Mouse (Mus musculus) spleen, adult 2 months (tissue): Measurements from ENCODE around the gene Gm20388. TPM values are rescaled to one million over a fixed set of nuclear protein-coding genes. Genes with fewer than 3 reads are reported as not detected.

ENCODE experiments used
- DNase-seq, 2 experiments: peaks; one replicate each; pipeline versions ENCODE4 v3.0.0 to v3.0.0-alpha.2; 2012 to 2021; ENCODE audit warnings: low spot score in 2 of 2, low read depth in 1 of 2
- H3K27ac ChIP-seq: fragments of 200-500 bp; 2 replicates; pipeline ENCODE4 v1.5.1; 2012; ENCODE audit warnings: low read length, inconsistent platforms; ENCODE audit not compliant: insufficient read depth
- H3K27me3 ChIP-seq: fragments of 200-500 bp; 2 replicates; pipeline ENCODE4 v1.6.1; 2012; ENCODE audit warnings: mild to moderate bottlenecking, moderate library complexity, low read length, inconsistent platforms; ENCODE audit not compliant: control insufficient read depth, insufficient read depth
- H3K36me3 ChIP-seq: fragments of 200-500 bp; 2 replicates; pipeline ENCODE4 v1.6.1; 2012; ENCODE audit warnings: mild to moderate bottlenecking, low read length, inconsistent platforms; ENCODE audit not compliant: control insufficient read depth, insufficient read depth
- H3K4me1 ChIP-seq: fragments of 200-500 bp; 2 replicates; pipeline ENCODE4 v1.6.1; 2011; ENCODE audit warnings: inconsistent platforms; ENCODE audit not compliant: control insufficient read depth, insufficient read depth, insufficient read length
- H3K4me3 ChIP-seq: fragments of 200-500 bp; 2 replicates; pipeline ENCODE4 v1.5.1; 2011; ENCODE audit warnings: mild to moderate bottlenecking, inconsistent platforms; ENCODE audit not compliant: insufficient read depth, insufficient read length; ENCODE audit errors: extremely low read depth
- CTCF ChIP-seq: fragments of 200-500 bp; IDR thresholded peaks from 2 replicates; pipeline ENCODE4 v1.5.1; 2011; ENCODE audit warnings: mild to moderate bottlenecking, inconsistent platforms; ENCODE audit not compliant: insufficient read depth, insufficient read length, insufficient replicate concordance; ENCODE audit errors: extremely low read depth
- POLR2A ChIP-seq: fragments of 200-500 bp; IDR thresholded peaks from 2 replicates; pipeline ENCODE4 v1.6.1; 2011; ENCODE audit warnings: low read depth, low read length, inconsistent platforms
- WGBS: fragments of 180-500 bp; shearing (Covaris S2); methylation state at CpG from one replicate; pipeline ENCODE4 v1.1.7; 2018; 5-methylcytosine and 5-hydroxymethylcytosine counted together
- polyA plus RNA-seq: library from polyadenylated mRNA; depleted of rRNA; stranded (reverse); fragments of >200 nt; gene quantifications from 2 replicates; pipeline ENCODE4 v1.2.3, GENCODE M21; 2012

Gene Gm20388
- polyA plus RNA-seq, 1 experiment: 26.1 TPM

DNA sequence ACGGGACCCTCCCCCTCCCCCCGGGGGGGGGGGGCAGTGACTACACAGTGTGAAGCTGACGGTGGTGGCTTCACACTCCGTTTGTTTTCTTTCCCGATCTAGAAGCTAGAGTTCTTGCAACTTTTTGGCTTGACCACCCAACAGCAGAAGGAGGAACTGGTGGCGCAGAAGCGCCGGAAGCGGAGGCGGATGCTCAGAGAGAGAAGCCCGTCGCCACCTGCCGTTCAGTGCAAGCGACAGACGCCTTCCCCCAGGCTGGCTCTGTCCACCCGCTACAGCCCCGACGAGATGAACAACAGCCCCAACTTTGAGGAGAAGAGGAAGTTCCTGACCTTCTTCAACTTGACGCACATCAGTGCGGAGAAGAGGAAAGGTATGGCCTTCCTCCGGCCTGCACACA lies 661.9 kb downstream of the Gm20388 start:
- peaks cover 86% of the 10 kb centered on the region for H3K36me3 ChIP-seq
- no peaks in the 10 kb centered on the region for H3K27me3 ChIP-seq
- H3K27ac ChIP-seq: peak overlapping the region; percentile 69
- WGBS: 24% methylated on average over 21 of the region's 21 CpGs
- peak; percentile 54 to 80 for DNase-seq
- H3K4me1 ChIP-seq: peaks cover 15% of the 10 kb centered on the region
- H3K4me3 ChIP-seq: no peak overlapping the region
- TF ChIP-seq POLR2A (no peak), CTCF (peak; percentile 62; the same call in 1 of the 2 replicates)

DNA sequence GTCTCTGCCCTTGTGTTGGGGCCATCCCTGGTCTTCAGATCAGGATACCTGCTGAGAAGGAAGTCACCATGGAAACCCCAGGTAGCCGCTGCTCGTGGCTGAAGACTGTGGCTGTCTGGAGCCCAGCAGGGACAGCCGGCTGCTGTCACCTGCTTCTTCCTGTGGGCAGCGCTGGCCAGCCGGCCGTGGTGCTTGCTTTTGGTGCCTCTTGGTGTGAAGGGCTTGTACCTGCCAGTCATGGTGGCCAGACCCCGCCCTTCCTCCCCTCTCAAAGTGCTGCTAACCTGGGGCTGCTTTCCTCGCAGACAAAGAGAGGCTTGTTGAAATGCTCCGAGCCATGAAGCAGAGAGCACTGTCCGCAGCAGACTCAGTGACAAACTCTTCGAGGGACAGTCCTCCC lies 663.2 kb downstream of the Gm20388 start:
- no peaks in the 10 kb centered on the region for H3K27me3 ChIP-seq
- peaks cover 86% of the 10 kb centered on the region for H3K36me3 ChIP-seq
- peaks cover 15% of the 10 kb centered on the region for H3K4me1 ChIP-seq
- TF ChIP-seq POLR2A: no peak
- no peak for TF ChIP-seq CTCF
- 85% methylated on average over 11 of the region's 11 CpGs for WGBS
- DNase-seq: no peak
- H3K4me3 ChIP-seq: no peak overlapping the region
- H3K27ac ChIP-seq: no peak overlapping the region

DNA sequence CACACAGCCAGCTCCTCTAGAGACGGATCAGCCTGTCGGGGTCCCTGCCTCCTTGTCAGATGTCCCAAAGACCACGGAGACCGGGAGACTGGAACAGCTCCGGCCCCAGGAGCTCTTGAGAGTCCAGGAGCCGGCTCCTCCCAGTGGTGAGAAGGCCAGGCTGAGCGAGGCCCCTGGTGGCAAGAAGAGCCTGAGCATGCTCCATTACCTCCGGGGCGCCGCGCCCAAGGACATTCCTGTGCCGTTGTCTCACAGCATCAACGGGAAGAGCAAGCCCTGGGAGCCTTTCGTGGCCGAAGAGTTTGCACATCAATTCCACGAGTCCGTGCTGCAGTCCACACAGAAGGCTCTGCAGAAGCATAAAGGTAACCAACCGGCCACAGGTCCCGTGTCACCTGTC lies 664.3 kb downstream of the Gm20388 start:
- DNase-seq: no peak
- Histone ChIP-seq H3K4me3 (no peak overlapping the region), H3K4me1 (peaks cover 15% of the 10 kb centered on the region), H3K27me3 (no peaks in the 10 kb centered on the region), H3K27ac (no peak overlapping the region), H3K36me3 (peaks cover 84% of the 10 kb centered on the region)
- TF ChIP-seq CTCF (no peak), POLR2A (no peak)
- 96% methylated on average over 19 of the region's 19 CpGs for WGBS

DNA sequence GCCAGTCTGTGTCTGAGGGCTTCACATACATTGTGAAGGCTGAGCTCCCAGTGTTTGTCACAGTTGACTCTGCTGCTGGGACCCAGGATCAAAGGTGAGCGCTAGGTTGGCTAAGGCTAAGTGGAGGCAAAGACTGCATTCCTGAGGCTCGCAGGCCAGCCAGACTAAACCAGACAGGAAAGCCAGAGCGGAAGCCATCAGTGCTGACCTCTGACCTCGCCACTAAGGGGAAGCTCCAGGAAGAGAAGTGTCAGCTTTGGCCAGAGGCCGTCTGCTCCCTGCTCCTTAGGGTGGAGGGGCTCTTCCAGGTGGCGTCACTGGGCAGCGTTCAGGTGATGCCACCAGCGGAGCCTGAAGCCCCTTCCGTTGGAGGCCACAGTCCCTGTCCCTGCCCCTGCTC lies 665.2 kb downstream of the Gm20388 start:
- Histone ChIP-seq H3K27me3 (no peaks in the 10 kb centered on the region), H3K4me3 (no peak overlapping the region), H3K27ac (no peak overlapping the region), H3K36me3 (peaks cover 86% of the 10 kb centered on the region), H3K4me1 (peaks cover 15% of the 10 kb centered on the region)
- TF ChIP-seq POLR2A: no peak
- TF ChIP-seq CTCF: no peak
- DNase-seq: no peak
- 89% methylated on average over 9 of the region's 9 CpGs for WGBS

DNA sequence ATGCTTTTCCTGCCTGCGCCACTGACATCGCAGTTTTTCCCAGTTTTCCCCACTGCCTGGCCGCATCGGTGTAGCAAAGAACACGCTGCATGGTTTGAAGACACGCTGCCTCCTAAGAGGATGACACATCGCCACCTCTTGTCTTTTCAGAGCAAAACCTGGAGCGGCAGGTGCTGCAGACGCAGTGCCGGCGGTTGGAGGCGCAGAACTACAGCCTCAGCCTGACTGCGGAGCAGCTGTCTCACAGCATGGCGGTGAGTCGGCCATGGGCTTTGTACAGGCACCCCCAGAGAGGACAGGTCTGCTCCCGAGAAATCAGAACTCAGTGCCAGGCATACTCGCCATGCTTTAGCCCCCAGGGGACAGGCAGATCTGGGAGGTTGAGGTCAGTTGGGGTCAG lies 667.2 kb downstream of the Gm20388 start:
- no peak for DNase-seq
- Histone ChIP-seq H3K27me3 (no peaks in the 10 kb centered on the region), H3K36me3 (peaks cover 76% of the 10 kb centered on the region), H3K4me1 (peaks cover 3% of the 10 kb centered on the region; the same call in 1 of the 2 replicates), H3K27ac (no peak overlapping the region), H3K4me3 (no peak overlapping the region)
- 97% methylated on average over 17 of the region's 17 CpGs for WGBS
- TF ChIP-seq CTCF (no peak), POLR2A (no peak)

DNA sequence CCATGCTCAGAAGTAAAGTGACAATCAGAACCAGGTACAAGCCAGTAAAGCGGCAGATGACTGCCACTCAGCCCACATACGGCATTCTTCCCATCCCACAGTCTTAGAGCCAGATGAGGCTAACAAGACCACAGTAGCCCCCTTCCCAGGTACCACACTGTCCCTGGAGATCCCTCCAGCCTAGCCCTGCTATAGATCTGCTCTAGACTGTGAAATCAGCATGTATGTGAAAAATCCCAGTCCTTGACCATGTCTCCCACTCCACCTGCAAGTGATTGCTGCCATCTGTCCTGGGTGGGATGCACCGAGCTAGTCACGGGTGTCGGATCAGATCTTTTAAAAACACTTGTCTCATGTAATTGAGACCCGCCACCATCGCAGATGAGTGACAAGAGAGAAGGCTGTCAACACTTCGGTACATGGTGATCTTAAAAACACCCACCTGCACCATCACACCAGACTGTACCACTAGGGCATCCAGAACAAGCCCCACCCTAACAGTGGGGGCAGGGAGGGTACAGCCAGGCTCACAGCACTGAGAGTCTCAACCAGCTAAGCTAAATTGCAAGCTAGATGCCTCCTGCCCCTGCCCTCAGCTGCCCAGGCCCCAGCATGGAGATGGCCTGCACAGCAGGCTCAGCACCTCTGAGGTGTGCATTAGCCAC lies 669.8 kb downstream of the Gm20388 start:
- Histone ChIP-seq H3K36me3 (peaks cover 50% of the 10 kb centered on the region), H3K4me1 (no peaks in the 10 kb centered on the region), H3K4me3 (no peak overlapping the region), H3K27me3 (no peaks in the 10 kb centered on the region), H3K27ac (no peak overlapping the region)
- 96% methylated on average over 8 of the region's 8 CpGs for WGBS
- TF ChIP-seq CTCF: no peak
- TF ChIP-seq POLR2A: no peak
- no peak for DNase-seq

DNA sequence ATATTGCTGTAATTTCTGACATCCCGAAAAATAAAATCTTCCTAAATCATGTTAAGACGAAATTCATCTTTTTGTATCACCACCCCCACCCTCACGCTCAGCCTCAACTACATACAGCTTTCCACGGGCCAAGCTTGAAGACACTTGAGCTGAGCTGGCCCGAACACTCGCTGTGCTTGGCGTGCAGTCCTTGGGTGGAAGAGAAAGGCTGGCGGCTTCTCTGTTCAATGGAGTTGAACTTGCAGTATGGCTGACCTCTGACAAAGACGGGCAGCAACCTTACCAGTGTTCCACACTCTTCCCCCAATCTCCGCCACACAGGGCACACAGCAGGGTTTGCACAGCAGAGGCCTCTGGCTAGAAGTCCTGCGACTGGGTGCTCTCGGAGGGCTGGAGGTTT lies 670.7 kb downstream of the Gm20388 start:
- Histone ChIP-seq H3K27me3 (no peaks in the 10 kb centered on the region), H3K27ac (no peak overlapping the region), H3K4me1 (no peaks in the 10 kb centered on the region), H3K36me3 (peaks cover 43% of the 10 kb centered on the region), H3K4me3 (no peak overlapping the region)
- WGBS: 95% methylated on average over 12 of the region's 12 CpGs
- no peak for DNase-seq
- TF ChIP-seq POLR2A: no peak
